Mouse (Mus musculus) liver, adult 2 months (tissue): ENCODE data around the gene Cdca4. TPM values are rescaled to one million over a fixed set of nuclear protein-coding genes. Genes with fewer than 3 reads are reported as not detected.

Experiments
- DNase-seq: peaks from one replicate; pipeline ENCODE4 v3.0.0-alpha.2; 2011; ENCODE audit warnings: low read depth, low spot score; ENCODE audit errors: extremely low read depth
- H3K27ac ChIP-seq: fragments of 200-500 bp; replicated peaks from 2 replicates; pipeline ENCODE4 v1.5.1; 2012; ENCODE audit warnings: low read depth, mild to moderate bottlenecking, control low read depth, inconsistent platforms, low read length; ENCODE audit not compliant: insufficient read depth
- H3K27me3 ChIP-seq: fragments of 200-500 bp; 2 replicates; pipeline ENCODE4 v1.6.1; 2012; ENCODE audit warnings: mild to moderate bottlenecking, moderate library complexity, low read length, inconsistent platforms; ENCODE audit not compliant: control insufficient read depth, insufficient read depth
- H3K36me3 ChIP-seq: fragments of 200-500 bp; 2 replicates; pipeline ENCODE4 v1.6.1; 2012; ENCODE audit warnings: low read length, inconsistent platforms; ENCODE audit not compliant: control insufficient read depth, insufficient read depth
- H3K4me1 ChIP-seq: fragments of 200-500 bp; 2 replicates; pipeline ENCODE4 v1.6.1; 2011; ENCODE audit warnings: low read length; ENCODE audit not compliant: control insufficient read depth, insufficient read depth
- H3K4me3 ChIP-seq: fragments of 200-500 bp; 2 replicates; pipeline ENCODE4 v1.5.1; 2011; ENCODE audit warnings: low read depth, mild to moderate bottlenecking, control low read depth, low read length, moderate library complexity; ENCODE audit not compliant: insufficient read depth
- H3K79me2 ChIP-seq: fragments of 200-500 bp; 2 replicates; pipeline ENCODE4 v1.6.1; 2012; ENCODE audit warnings: inconsistent platforms, mild to moderate bottlenecking, low read length, moderate library complexity; ENCODE audit not compliant: control insufficient read depth, insufficient read depth
- H3K9ac ChIP-seq: fragments of 200-500 bp; 2 replicates; pipeline ENCODE4 v1.6.1; 2012; ENCODE audit warnings: low read depth, mild to moderate bottlenecking, control low read depth, inconsistent platforms, low read length
- CTCF ChIP-seq: fragments of 200-500 bp; IDR thresholded peaks from 2 replicates; pipeline ENCODE4 v1.5.1; 2011; ENCODE audit warnings: low read depth, low read length, control low read depth
- POLR2A ChIP-seq: fragments of 200-500 bp; IDR thresholded peaks from 2 replicates; pipeline ENCODE4 v1.6.1; 2011; ENCODE audit warnings: low read length, control low read depth; ENCODE audit not compliant: insufficient read depth; ENCODE audit errors: extremely low read depth
- WGBS: fragments of 180-500 bp; shearing (Covaris S2); methylation state at CpG from one replicate; pipeline ENCODE4 v1.1.7; 2018; 5-methylcytosine and 5-hydroxymethylcytosine counted together
- polyA plus RNA-seq: library from polyadenylated mRNA; depleted of rRNA; stranded (reverse); fragments of >200 nt; gene quantifications from 2 replicates; pipeline ENCODE4 v1.2.3, GENCODE M21; 2012
- total RNA-seq: library from RNA; depleted of rRNA; stranded (reverse); fragments of >200 nt; gene quantifications from 2 replicates; pipeline ENCODE4 v1.2.3, GENCODE M21; 2014

Gene Cdca4
- total and polyA plus RNA-seq, 2 experiments, result 3.5 to 5.0 TPM

DNA sequence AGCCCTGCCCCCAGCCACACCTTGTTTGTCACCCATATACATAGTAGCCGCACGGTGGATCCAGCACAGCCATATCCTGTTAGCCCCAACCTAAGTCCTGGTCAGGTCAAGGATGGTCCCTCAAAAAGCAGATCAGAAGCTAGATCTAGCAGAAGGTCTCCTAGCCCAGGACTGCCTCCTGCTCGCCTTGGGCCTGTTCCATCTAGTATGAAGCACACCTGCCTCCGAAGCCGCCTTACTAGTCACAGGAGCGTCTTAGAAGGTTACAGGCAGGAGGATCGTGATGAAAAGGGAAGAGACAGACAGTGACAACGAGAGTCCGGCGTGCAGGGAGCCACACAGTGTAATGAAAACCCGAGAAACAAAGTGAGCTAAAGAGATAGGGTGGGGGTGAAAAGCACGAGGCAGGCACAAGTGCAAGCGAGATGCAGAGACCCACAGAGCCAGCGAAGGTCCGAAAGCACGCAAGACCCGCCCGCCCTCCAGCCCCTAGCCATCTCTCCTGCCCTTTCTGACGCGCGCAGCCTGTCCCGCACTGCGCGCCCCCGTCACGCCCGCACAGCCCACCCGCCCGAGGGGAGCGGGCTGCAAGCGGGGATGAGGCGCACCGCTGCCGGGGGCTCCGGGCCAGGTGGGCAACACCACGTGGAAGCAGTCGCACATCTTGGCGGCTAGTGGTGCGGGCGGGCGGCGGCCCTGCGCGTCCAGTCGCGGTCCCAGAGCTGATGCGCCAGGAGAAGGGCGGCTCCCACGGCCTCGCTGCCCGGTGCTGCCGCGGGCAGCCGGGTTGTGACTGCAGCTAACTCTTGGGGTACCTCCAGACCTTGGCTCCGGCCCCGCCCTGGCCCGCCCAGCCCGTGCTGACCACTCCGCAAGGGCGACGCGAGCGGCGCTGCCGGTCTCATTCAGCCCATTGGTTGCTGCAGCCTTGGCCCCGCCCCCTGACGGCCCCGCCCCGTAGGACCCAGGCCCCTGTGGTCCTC is 27.1 kb downstream of the Cdca4 start, which contains the start of gene Ahnak2:
Gene Ahnak2, minus strand, starts transcription at position 794 of the 983 bp plus-strand sequence.
- Histone ChIP-seq H3K4me1 (no peaks in the 10 kb centered on the region), H3K27me3 (peaks cover 8% of the 10 kb centered on the region), H3K27ac (no peak within 1 kb of the TSS), H3K79me2 (no peaks in the 10 kb centered on the region), H3K36me3 (no peaks in the 10 kb centered on the region), H3K4me3 (peak within 1 kb of the TSS; percentile 32; the same call in 1 of the 2 replicates), H3K9ac (peak within 1 kb of the TSS; percentile 24; the same call in 1 of the 2 replicates)
- WGBS, result 6% methylated on average over 58 of the region's 69 CpGs
- no peak for TF ChIP-seq CTCF
- TF ChIP-seq POLR2A, result no peak
- DNase-seq, result no peak

DNA sequence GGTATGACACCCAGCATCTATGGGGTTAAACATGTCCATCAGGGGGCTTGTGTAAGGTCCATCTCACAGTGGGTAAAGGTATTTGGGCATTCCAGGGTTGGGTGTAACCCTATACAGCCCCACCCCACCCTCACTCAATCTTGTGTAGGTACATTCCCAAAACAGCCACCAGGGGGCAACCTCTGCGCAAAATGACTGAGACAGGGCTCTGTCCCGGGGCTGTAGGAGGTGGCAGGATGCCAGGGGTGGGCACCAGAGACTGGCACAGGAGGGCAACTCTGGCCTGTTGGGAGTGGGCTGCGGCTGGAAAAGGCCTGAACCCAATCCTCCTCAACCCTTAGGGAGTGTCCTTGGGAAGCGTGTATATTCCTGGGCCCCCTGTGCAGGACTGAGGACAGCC is 28.7 kb downstream of the Cdca4 start:
- Histone ChIP-seq H3K4me3 (no peak overlapping the region), H3K36me3 (no peaks in the 10 kb centered on the region), H3K27ac (no peak overlapping the region), H3K4me1 (no peaks in the 10 kb centered on the region), H3K9ac (no peak overlapping the region), H3K27me3 (peaks cover 8% of the 10 kb centered on the region), H3K79me2 (no peaks in the 10 kb centered on the region)
- 8% methylated on average over 4 of the region's 4 CpGs for WGBS
- TF ChIP-seq POLR2A, result no peak
- peak; percentile 77 for TF ChIP-seq CTCF
- peak; percentile 12 for DNase-seq

DNA sequence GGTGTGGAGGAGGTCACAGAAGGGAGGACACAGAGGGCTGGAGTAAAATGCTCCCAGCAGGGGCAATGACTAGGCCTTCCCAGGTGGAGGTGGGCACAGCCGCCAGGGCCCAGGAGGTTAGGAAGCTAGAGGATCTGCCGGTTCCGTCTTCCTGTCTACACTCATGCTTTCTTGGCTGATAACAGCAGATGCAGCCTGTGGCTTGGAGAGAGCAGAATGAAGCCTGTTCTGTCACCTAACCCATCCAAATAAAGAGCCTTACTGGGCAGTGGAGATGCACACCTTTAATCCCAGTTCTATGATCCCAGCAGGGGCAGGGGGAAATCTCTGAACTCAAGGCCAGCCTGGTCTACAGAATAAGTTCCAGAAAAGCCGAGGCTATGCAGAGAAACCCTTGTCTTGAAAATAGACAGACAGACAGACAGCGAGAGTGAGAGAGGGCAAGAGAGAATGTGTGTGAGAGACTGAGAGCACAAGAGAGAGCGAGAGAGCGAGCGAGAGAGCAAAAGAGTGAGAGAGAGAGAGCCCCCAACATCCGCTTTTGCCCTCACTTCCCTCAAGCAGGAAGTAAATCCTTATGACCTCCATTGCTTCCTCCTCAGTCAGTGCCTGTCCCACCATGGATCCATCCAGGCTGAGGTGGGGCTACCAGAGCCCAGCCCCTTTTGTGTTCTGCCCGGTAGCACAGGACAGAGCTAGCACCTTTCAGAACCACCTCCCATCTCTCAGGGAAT is 29.8 kb downstream of the Cdca4 start:
- 81% methylated on average over 10 of the region's 10 CpGs for WGBS
- Histone ChIP-seq H3K27ac (no peak overlapping the region), H3K9ac (no peak overlapping the region), H3K36me3 (no peaks in the 10 kb centered on the region), H3K27me3 (peaks cover 8% of the 10 kb centered on the region), H3K4me3 (no peak overlapping the region), H3K79me2 (no peaks in the 10 kb centered on the region), H3K4me1 (no peaks in the 10 kb centered on the region)
- no peak for DNase-seq
- TF ChIP-seq POLR2A (no peak), CTCF (no peak)

DNA sequence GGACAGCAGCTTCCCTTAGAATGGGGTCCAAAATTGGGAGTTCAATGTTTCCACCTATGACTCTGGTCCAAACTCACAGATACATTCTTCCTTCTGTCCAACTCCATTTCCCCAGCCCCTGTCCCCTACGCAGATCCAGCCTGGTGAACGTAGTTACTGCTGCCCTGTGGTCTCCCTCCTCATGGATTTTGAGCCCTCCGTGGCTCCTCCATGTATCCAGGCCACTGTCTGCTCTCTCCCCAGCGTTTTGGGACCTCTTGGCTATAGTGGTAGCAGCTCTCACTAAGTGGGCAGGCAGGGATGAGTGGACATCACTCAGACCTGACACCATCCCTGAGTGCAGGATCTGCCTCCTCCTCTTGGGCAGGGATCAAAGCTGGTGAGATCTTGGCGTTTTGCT is 30.5 kb downstream of the Cdca4 start:
- DNase-seq, result no peak
- Histone ChIP-seq H3K9ac (no peak overlapping the region), H3K4me3 (no peak overlapping the region), H3K79me2 (no peaks in the 10 kb centered on the region), H3K27ac (no peak overlapping the region), H3K27me3 (peaks cover 8% of the 10 kb centered on the region), H3K36me3 (no peaks in the 10 kb centered on the region), H3K4me1 (no peaks in the 10 kb centered on the region)
- WGBS, result 80% methylated on average over 5 of the region's 5 CpGs
- TF ChIP-seq CTCF (no peak), POLR2A (no peak)

DNA sequence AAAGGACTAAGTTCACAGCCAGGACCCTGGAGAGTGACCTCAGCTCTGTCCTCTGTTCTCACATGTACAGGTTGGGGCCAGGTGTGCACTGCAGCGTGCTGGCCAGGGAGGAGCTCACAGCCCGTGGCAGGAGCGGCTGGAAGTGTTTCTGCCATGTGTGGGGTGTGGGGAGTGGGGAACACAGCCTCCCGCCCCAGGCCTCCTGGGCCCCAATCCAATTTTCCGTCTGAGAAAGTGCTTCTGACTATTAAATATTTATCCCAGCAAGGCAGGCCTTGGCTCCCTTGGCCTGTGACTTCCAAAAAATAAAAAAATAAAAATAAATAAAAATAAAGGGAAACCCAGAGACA is 30.9 kb downstream of the Cdca4 start:
- Histone ChIP-seq H3K9ac (no peak overlapping the region), H3K36me3 (no peaks in the 10 kb centered on the region), H3K27me3 (peaks cover 8% of the 10 kb centered on the region), H3K27ac (no peak overlapping the region), H3K4me1 (no peaks in the 10 kb centered on the region), H3K79me2 (no peaks in the 10 kb centered on the region), H3K4me3 (no peak overlapping the region)
- 38% methylated on average over 5 of the region's 5 CpGs for WGBS
- DNase-seq, result no peak
- TF ChIP-seq CTCF (no peak), POLR2A (no peak)
